Mouse (Mus musculus) gastrocnemius, postnatal 10 days (tissue): ENCODE data around the gene Dock10. TPM values are rescaled to one million over a fixed set of nuclear protein-coding genes. Genes with fewer than 3 reads are reported as not detected.

Experiments
- DNase-seq: peaks from one replicate; pipeline ENCODE4 v3.0.0; 2021; ENCODE audit warnings: mixed read lengths
- total RNA-seq, 2 experiments: library from RNA; stranded (reverse); gene quantifications; 2 replicates each; pipeline ENCODE4 v1.2.3; 2021

Gene Dock10
- total RNA-seq, 2 experiments from 2014 or later: 12.0 to 17.2 TPM

DNA sequence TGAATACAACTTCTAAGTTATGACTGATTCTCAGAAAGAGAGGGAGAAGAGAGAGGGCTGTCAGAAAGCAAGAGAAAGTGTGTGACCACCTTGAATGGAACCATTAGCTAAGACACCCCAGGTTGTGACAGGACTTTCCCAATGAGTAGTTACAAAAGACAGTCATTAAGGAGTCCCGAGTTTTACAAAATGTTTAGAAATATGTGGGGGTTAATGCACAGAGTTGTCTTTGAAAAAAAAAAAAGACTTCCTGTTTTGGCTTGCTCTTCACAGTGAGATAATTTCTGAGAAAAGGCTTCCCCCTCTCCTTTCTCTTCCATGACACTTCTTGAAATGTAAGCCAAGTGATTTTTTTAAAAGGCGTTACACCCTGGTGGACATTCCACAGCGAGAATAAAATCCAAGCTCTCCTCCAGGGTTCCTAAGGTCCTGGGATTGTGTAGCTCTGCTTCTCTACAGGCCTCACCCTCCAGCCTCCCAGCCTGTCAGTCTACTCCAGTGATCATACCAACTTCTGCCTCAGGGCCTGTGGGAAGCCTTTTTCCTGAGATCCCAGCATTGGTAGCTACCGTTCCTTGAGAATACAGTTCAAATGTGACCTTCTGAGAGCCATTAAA, 144.8 kb downstream of the Dock10 start:
- no peak for DNase-seq

DNA sequence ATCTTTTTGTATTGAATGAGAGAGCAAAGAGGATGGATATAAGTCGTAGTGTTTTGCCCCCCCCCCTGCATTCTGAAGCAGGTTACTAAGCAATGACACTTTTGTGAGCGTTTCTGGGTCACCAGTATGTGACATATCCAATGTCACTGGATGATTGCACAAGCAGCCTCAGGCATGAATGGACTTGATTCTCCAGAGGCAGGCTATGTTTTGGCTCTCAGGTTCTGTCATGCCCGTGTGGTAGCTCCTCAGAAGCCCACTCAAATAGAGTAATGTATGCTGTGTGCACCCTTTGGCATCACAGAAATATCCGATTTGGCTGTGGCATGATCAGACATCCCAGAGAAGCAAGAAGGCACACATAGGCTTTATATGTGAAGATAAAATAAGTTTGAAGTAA, 150.8 kb downstream of the Dock10 start:
- DNase-seq: no peak

DNA sequence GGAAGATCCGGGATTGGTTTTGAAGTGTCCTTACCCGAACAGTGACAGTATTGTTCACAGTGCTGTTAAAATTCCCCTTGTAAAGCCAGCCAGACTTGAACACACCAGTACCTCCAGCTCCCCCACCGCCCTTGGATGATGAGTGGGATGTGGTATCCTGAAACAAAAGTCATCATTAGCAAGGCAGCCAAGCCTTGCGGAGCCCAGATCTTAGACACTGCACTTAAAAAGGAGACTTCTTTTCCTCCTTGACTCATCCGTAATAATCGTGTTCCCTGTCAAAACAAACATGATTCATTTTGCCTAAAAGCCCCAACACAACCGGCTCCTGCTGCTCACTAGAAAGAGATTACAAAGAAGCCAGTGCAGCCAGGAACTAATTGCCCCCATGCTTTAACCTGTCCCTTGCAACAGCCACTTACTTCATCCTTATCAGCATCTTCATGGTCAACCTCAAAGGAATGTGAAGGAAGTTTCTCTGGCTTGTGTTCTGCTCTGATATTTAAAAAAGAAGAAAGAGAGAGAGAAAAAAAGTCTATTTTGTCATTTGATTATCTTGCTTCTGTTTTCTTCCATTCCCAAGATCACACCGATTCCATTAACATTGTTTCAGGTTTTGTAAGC, 152.1 kb downstream of the Dock10 start:
- no peak for DNase-seq

DNA sequence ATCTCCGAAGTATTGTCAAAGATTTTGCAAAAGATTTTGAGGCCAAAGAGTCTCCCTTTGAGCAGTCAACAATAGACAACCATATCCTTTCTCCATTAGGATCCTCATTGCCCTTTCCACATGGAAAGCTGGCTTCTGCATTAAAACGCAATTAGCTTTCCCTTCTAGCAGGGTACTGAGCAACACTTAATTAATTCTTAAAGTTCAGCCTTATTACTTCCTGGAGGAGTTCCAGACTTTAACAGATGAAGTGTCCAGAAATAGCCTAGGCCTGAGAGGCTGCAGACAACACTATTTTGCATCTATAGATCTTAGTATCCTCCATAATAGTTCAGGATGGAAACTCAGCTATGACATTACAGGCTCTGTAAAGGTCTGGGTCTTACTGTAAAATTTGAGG, 154.0 kb downstream of the Dock10 start:
- DNase-seq: no peak

DNA sequence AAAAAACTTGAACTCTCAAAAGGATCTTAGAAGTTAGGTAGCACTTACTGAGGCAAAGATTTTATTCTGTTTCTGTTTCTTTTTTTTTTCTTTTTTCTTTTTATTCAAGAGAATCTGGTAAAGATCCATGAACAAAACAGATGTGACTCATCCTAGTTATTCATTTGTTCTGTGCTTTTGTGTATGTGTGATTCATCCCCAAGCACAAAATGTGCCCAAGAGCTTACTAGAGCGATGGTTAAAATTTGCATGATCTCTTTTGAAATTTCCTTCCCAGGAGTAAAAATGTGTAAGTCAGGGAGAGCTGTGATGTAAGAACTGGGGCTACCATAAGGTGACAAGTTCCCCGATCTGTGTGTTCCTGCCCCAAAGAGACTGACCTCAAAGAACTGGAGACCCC, 155.2 kb downstream of the Dock10 start:
- no peak for DNase-seq

DNA sequence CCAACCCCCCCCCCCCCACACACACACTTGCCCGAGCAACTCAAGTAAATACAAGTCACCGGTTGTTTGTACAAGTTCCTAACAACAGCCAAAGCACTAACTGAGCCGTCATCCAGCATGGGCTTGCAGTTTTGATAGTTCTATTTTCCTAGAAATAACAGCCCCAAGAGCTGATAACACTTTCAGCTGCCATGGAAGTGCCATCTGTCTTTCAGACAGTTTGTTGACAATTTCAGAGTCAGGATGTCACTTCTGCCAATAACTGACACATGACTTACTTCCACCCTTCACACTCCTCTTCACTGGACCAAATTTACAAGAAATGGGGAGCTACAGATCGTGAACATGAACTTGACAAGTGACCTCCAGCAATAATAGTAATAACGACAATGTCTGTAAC, 175.0 kb downstream of the Dock10 start:
- no peak for DNase-seq

DNA sequence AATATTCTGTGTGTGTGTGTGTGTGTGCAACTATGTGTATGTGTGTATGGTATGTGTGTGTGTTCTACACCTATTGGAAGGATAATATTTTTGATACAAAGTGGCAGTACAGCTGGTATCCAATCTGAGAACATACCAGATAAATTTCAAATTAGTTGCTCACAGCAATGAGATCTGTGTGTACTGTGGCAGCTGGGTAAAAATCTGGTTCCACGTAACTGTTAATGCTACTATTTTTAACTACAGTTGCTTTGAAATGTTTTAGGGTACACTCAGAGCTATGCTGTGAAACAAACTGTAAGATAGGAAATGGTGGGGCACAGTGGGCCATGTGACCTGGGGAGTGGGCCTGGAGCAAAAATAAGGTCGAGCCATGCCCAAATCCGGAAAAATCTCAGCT, 176.1 kb downstream of the Dock10 start:
- DNase-seq: no peak

DNA sequence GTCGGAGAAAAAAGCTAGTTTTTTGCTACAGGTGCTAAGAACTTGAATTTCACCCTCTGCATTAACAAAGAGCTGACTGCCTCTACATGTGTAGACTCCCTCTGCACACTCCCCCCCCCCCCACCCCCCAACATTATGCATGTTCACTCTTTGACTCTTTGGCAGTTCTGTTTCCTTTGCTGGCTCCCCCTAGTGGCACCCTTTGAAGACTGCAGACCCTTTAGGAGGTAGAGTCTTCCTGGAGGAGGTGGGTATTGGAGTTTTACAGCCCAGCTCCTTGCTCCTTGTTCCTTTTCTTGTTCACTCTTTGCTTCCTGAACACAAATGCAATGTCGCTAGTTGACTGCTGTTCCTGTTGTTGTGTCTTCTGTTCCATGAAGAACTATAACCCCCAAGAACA, 181.4 kb downstream of the Dock10 start:
- DNase-seq: no peak

DNA sequence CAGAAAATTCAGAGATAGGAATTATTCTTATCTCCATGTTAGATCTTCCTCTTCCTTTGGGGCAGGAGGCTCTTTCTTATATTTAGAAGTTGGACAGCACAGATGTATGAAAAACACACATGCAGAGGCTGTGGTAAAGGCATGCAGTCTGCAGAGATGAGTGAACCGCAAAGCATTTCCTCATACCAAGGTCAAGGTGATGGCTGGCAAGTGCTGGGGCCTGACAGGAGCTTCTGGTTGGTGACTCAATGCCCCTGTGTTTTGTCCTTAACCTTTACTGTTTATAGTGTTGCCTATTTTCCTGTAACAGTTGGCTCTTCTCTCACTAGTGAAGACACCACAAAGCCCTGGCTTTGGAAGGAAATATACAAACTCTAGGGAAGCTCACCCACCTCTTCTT, 201.9 kb downstream of the Dock10 start:
- DNase-seq: no peak

DNA sequence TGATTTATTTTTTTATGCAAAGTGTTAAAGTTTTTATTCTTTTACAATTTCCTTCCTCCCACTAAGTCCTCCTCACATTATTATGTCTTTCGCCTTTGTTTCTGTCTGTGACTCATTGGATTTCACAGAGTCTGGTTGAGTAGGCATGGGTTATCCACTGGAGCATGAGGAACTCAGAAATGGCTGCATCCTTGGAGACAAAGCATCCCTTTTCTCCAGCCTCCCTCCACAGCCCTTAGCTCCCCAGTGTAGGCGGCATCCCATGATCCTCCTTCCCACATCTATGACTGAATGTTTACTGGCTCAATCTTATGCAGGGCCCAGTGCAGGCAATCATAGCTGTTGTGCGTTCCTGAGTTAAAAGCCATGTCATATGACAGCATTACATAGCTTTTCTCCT, 216.8 kb downstream of the Dock10 start:
- DNase-seq: no peak

DNA sequence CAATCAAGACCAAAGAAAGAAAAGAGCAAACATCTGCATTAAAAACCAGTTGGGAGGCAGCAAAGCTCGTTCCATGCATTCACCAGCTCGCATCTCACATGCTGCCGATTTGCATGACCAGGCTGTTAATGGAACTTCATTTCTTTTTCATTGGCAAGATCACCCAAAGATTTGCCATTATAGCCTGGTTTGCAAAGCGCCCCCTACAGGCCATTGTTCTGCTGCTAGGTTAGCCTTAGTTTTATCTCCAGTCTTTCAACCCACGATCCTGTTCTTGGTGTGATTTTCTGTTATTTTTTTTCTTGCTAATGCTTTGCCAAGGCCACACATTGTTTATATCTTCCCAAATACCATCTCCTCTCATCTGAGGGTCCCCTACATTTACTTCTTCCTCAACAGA, 236.1 kb downstream of the Dock10 start:
- DNase-seq: peak; percentile 22

DNA sequence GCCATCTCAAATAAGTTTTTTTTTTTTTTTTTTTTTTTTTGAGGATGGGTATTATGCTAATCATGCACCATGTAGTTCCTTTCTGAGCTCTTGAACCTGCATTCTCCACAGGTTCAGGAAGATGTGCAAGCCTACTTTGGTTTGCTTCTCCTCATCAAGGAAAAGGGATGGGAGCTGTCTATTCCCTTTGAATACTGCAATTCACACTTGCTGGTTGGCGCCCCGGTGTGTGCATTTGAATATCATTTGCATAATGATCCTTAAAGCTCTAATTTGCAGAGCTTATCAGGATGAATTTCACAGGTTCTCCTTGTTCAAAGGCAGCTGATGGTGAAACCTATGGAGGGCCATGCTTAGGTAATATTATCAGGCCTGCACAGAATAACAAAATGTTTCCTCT, 237.9 kb downstream of the Dock10 start:
- DNase-seq: no peak

DNA sequence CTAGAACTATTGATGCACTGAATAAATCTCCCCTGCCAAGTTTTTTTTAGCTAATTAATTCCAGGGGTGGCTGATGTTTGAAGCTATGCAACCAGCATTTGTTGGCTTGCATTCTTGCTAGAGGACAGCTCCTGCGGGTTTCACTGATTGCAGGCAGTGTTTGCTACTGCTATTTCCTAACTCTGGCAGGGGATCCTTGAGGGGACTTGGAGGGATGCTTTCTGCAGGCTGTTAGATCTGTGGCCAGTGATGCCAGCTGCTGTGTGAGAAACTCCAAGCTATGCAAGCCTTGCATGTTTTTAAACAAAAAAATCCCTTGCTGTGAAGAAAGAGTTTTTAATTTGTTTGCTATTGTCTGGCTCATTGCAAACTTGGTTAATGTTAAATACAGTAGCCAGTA, 238.4 kb downstream of the Dock10 start:
- DNase-seq: no peak

DNA sequence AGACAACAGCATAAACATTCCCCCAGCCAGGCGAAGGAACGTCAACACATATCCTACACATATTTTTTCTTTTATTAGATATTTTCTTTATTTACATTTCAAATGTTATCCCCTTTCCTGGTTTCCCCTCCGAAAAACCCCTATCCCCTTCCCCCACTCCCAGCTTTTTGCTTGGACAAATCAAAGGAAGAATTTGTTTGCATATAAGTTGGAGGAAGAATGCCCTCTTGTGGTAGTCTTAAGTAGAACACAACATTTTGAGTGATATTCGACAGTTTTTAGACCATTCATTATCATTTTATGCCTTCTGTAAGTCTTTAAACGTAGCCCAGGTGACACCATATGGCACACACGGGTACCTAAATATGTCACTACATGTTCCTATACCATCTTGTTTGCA, 242.5 kb downstream of the Dock10 start:
- DNase-seq: no peak

DNA sequence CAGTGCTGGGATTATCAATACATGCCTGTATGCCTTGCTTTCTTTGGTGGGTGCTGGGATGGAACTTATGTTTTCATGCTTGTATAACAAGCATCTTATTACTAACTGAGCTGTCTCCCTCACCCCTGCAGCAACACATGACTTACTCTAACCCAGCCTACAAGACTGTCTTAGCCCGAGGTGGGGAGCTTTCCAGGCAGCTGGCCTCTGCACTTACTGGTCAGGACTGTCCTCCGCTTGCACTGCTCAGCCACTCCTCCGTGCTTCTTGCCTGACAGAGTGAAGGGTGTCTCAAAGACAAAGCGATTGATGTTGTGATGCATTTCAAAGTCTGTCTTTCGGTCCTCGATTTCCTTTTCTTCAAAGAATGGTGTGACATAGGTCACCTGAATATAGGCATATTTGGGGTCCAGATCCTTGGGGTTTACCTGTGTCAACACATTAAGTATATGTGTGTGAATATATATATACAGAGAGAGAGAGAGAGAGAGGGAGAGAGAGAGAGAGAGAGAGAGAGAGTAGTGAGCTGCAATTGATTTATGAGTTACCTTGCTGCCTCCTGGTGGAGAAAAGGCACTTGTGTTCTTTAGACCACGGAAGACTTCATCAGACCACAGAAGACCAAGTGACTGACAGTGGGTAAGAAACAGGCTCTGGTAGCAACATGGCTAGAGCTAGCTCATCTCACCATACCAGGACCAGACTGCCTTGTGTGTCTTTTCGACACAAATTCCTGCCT, 245.9 kb downstream of the Dock10 start:
- no peak for DNase-seq

DNA sequence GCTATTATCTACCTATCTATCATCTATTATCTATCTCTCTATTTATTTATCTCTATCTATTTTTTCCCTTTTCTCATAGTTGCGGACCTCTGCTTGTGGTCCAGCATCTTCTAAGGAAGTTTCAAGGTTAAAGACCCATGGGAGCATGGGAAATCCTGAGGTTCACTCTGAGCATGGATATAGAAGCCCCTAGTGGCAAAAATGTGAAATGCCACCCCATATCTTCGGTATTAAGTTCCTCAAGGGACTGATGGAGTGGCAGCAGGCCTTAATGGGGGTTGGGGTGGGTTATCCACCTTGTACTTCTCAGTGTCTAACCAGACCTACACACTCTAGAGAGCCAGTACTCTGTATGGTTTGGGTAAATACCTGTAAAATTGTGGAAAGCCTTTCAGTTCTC, 253.6 kb downstream of the Dock10 start:
- DNase-seq: no peak

DNA sequence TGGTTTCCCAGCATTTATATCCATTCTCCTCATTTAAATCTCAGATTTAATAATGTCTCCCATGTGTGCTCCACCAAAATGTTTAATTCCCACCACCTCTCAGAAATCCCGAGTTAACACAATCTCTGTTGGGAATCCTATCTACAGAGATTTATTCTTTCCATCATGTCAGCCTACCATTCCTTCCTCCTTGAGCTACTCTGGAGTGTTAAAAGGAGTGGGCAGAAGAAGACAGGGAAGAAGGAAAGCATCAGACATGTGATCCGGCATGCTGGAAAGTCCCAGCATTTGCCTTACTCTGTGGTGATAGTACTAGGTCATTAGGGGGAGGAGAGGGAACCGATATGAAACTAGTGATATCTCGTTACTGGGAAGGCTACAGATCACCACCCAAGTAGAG, 254.2 kb downstream of the Dock10 start:
- DNase-seq: no peak

DNA sequence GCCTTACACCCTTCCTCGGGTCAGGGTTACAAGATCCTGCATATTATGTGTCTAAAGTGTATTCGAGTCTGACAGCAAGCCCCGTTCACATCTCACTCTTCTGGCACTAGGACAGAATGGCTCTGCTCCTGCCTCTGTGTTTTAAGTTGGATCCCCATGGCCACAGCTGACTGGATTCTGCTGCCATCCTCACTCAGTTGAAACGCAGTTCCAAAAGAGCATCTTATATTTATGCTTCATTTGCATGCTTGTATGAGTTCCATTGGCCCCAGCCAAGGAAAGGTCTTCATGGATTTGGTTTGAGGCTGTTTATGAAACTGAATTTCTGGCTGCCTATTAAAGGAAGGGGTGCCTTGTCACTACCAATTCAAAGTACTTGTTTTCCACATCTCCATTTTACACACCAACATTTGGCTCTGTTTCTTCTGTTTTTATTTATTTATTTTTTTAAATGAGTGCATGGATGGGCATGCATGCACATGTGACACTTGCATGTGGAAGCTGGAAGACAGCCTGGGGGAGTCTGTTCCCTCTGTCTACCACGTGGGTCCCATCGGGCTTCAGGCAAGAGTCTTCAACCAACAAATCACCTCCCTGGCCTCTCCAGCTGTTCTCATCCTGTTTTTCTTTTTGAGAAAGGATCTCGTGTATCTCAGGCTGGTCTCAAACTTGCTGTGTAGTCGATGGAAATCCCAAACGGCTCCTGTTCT, 255.7 kb downstream of the Dock10 start:
- DNase-seq: no peak

DNA sequence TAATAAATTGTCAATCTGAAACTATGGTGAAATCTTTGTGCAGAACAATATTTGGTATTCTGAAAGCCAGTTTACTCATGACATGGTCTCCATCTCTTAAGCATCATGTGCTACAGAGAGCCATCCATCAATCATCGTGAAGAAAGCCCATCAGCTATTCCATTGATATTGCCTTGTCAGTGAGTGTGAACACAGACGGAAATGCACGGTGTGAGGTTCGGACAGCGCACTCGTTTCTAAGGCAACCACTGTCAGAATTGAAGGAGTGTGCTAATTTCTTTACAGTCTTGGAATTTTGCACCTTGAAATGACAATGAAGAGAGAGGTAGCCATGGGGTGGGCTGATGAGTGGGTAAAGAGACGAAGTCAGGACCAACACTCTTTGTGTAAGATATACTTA, 259.1 kb downstream of the Dock10 start:
- DNase-seq: no peak

DNA sequence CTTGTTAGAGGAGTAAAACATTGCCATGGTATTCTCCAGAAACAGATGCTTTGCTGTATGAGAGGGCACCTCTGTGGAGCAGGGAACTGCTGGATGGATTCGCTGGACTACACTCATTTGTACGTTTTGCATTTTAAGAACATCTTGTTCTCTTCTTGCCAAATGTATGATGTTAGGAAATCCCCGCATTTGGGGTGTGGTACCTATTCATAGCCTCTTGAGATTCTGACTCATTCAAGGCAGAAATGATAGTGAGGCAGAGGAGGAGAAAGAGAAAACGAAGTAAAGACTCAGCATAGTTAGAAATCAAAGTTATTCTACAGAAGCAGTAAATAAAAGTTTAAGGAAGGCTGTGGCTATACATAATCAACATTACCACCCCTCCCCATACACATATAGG, 262.0 kb downstream of the Dock10 start:
- no peak for DNase-seq

DNA sequence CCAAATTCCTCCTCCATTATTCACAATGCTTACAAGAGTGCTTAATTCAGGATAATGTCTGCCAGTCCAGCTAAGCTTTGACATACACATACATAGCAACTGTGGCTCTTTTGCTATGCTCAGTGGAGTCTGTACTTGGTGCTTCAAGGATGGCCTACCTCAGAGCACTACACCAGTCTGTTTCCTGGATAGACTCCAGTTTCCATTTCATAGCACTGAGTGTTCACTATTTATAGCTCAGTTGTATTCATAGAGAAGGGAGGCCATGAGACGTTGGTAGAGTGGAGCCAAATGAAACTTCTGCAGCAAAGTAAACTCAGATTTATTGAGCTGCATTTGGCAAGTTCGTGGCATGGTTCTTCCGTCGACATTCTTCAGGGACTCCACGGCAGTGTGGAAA, 274.9 kb downstream of the Dock10 start:
- DNase-seq: no peak

DNA sequence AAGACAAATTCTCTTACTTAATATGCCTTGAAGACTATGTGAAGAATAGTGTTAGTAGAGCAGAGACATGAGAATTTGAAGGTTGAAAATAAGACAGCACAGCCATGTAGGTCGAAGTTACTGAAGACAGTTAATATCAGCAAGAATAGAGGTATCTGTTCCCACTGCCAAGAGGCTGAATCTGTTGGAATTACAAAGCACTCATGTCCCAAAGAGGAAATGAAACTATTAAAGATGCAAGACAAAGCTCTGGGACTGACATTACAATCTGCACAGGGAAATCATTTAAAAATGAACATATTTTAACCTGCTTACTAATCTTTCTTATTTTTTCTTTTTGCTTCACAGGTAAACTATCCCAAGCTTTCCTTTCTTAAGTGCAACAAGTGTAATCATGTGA, 283.4 kb downstream of the Dock10 start:
- DNase-seq: no peak

DNA sequence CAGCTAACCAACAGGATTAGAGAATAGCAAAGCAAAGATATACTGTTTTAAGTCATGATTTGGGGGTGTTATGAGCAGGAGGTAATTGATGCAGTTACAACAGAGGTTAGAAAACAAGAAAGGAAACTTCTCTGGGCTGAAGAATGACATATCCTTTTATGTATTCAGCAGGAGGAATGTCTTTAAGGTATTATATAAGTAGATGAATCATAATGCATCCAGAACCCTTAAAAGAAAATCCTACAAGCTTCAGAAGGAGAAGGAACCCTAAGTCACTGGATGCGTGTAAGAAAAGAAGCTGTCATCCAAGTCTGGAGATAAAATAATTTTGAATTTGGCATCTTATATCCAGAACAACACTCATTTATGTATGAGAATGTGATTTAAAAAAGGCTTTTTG, 285.9 kb downstream of the Dock10 start:
- DNase-seq: no peak
